Mouse (Mus musculus) urinary bladder, postnatal 14 days (tissue): ENCODE measurements at regions not wholly inside any gene's neighbourhood (a gene's known extent, or its start where the extent isn't known, plus 50 kb on each side); places are given as distances from the start of the nearest gene placed in this dataset.

Experiments
- DNase-seq: peaks from one replicate; pipeline ENCODE4 v3.0.0; 2021; ENCODE audit warnings: low spot score

DNA sequence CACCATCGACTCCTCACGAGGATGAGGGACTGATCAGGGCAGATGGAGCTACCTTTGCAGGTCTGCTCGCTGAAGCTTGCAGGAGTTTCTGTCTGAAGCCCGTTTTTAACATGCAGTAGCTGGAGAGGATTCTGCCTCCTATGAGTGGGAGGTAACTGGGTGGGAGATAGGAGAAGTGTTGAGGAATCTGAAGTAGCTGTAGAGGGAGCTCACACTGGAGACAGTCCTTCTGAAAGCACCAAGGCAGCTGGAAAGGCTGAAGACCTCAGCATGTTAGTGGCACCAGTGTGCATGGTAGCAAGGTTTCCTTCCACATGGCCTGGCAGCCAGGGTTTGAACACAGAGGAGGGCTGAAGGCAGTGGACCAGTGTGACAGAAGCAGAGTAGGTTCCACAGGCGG is 254.5 kb downstream of the Drd1 start:
- no peak for DNase-seq

DNA sequence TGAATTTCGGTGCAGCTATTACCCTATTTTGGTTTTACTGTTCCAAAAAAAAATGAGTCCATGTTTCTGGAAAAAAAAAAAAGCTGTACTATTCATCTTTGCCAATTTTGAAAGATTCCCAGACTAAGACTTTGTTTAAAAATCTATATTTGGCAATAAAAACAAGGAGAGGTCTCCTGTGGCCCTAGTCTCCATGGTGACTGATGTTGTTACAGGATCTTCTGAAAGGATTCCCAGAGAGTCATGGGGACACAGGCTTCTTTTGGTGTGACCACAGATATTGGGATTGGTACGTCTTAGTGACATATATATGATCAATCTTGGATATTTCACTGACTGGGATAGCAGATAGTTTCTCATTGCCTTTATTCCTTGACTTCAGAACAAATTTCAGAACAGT is 266.7 kb downstream of the Drd1 start:
- DNase-seq = no peak

DNA sequence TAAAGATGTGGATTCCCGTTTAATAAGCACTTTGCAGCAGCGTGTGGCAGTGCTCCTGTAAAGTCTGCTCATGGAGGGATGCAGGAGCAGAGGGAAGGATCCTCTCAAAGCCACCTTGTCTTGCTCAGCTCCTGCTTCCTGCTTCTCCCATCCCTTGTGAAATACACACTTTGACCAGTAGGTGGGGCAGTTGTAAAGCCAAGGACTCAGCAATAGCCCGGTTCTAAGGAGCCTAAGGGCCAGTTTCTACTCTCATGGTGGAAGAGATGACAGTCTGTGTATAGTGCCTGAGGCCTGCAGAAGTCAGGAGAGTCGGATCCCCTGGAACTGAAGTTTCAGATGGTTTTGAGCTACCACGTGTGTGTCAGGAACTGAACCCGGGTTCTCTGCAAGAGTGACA is 272.0 kb downstream of the Drd1 start:
- peak; percentile 78 for DNase-seq

DNA sequence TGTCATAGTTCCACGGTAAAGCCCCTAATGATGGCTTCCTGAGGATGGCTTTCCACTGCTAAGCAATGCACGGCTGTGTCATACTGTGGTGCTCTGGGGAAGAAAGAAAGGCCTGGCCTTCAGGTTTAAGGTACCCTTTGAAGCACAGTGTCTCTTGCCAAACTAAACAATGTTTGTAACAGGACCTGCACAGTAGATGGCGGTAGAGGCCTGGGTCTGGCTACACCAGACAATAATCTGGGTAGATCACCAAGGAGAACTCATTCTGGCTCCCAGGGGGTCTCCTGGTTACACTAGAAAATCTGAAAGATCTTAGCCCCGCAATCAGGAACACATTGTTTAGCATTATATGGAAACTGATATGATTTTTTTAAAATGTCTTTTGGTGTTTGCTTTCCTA is 276.4 kb downstream of the Drd1 start:
- peak; percentile 30 for DNase-seq

DNA sequence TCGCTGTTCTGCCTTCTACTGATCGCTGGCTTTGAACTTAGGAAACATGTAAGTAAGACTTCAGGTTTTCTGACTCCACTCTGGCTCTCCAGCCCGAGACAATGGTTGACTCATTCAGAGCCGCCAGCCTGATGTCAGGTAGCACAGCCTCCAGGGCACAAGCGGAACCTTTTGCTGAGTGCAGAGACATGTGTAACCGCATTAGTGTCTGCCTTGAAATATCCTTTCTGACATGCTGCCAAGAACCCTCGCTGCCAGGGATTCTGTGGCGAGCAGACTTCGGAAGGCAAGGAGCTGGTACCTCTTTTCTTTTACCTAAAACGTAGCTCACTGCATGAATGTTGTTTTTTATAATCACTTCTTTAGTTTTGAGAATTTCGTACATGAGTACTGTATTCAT is 279.1 kb downstream of the Drd1 start:
- DNase-seq = no peak

DNA sequence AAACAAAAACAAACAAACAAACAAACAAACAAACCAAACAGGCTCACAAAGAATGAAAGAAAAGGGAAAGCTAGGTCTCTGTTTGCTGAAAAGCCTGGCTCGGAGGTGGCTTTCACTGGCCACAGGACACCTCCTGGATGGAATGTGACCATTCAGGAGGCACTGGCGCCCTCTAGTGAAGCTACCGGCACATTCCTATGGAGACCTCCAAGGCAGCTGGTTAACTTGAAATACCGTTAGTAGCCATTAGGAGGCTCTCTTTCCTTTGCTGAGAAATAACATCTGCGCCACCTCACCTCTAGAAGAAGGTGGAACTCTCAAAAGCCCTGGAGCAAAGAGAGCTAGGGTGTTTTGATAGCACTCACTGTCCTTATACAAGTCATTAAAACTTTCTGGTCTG is 279.8 kb downstream of the Drd1 start:
- peak; percentile 65 for DNase-seq

DNA sequence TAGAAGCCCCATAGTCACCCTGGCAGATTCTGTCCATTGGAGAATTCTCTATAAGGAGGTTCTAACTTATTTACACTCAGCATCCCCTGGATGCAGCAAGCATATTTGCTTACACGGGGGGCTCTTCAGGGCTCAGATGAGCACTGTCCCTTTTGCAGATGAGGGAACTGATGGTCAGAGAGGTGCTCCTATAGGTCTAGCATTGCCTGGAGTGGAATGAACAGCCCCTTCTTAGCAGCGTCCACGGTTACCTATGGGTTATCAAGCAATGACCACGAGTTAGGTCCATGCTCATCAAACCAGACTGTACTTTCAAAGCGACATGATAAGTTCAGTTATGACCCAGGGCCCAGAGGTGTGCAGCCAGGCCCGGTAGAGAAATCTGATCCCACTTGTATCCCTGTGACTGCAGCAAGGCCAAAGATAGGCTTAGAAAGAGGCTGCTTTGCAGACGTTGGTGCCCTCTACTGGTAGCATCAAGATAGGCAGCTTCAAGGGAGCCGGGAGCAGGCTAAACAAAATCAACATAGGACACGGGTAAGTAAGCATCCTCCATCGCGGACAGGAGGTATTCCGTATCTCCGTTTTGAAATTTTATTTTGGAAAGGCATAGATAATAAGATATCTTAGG is 290.8 kb downstream of the Drd1 start:
- peak; percentile 68 for DNase-seq

DNA sequence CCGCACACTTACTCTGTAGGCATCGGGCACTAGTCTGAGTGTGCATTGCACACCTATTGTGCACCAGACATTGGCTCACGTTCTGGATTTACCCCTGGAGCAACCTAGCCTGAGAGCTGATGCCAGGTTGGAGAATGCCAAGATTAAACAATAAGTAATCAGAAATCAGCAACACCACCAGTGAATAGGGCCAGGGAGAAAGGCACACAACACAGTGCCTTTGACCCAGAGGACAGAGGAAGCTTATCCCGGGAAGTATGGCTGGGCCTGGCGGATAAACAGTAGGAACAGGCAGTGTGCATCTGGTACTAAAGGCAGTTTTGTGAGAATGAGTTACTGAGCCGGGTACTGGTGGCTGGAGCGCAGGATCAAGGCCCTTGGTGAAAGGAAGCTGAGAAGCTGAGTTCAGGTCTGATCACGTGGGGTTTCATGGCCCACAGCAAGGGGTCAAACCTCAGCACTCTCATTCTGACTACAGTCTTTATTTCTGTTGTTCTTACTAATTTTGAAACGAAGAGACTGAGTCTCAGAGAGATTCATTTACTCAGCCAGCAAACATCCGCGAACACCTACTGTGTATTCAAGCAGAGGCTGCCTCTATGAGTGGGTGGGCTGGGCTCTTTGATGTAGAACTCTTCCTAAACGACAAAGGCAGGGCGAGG is 284.8 kb upstream of the Msx2 start:
- DNase-seq = no peak

DNA sequence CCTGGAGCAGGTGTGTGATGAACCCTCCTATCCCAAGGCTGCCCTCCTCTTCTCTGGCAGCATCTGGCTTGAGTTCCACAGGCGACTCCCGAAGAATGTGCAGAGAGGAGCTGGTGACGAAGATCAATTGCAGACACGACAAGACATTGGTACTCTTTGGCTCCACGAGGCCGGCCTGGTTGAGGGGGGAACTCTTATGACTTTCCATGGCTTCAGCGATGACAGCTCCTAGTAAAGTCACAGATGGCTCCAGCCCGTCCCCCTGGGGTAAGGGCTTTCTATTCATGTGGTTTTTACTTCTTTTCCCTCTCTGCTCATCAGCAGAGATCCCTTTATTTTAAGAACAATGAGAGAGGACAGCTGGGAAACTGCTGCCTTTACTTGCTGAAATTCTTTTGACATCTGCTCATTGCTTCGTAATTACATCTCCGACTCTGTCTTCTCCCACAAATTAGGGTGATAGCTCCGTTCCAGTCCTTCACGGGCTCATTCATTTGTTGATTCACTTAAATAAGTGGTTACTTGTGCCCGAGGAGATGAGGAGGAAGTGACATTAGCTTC is 284.2 kb upstream of the Msx2 start:
- no peak for DNase-seq

DNA sequence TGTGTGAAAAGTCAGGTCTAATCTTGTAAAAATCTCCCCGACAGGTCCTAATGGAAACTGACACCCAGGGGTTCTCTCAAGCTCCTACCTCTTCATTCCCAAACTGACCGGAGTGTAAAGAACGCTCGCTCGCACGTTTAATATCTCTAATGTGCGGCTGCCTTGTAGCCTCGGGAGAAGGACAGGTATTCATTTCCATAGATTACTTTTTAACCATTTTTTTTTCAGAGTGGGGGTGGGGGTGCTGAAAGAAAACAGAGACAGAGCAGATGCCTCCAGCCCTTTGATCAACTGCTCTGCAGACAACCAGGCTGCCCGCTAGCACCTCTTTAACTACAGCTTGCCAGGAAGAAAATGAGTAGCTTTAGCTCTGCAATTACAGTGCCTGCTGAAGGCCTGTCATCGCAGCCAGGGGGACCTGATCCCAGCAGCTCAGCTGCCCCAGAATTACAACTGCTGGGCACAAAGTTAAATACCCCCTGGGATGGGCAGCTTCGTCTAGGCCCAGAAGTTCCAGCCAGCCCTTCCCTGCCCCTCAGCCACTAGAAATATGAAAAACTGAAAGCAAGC is 282.3 kb upstream of the Msx2 start:
- DNase-seq = no peak

DNA sequence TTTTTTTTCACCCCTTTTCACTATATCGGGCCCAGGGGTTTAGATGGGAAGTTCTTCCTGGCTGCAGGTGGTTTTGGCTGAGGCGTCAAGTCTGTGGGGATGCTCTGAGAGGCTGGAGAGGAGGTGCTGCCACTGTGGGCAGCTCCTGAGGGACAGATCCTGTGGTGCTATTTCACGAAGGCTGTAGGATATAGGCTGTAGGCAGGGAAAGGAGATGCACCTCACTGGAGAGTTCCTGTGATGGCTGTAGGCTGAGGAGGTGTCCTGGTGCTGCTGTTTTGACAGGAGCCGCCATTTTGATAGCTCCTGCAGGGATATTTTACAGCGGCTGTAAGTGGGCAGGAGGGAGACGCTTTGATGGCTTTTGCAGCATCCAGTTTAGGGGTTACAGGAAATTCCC is 280.2 kb upstream of the Msx2 start:
- DNase-seq = no peak

DNA sequence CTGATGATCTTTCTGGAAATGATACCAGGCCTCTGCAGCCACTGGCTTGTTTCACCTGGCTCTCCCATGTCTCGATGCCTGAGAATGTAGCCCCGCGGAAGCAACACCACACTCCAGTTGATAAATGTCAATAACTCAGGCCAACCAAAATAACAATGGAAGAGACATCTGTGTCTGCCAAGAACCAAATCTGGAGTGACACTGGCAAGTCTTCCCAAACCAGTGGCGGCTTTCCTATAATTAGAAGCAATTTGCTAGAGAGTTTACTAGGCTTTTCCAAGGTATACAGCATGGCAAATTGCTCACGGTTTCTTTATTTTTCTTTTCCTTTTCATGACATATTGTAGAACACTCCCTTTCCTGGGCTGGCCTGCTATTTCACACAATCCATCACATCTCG is 268.1 kb upstream of the Msx2 start:
- no peak for DNase-seq

DNA sequence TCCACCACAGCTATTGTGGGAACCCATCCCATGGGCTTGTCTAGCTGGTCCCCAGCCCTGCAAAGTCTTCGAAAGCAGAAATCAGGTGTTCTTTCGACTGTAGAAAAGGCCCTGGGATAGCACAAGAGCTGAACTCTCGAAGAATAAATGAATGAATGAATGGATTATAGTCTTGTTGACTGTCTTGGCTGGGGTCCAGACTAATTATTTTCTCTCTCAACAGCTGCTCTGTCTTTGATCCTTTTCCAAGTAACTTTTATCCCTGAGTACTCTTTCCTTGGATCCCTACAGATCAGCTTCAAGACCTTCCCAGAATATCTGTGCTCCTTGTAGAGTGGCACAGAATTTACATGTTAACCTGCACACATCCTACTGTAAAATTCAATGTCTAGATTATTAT is 266.3 kb upstream of the Msx2 start:
- no peak for DNase-seq

DNA sequence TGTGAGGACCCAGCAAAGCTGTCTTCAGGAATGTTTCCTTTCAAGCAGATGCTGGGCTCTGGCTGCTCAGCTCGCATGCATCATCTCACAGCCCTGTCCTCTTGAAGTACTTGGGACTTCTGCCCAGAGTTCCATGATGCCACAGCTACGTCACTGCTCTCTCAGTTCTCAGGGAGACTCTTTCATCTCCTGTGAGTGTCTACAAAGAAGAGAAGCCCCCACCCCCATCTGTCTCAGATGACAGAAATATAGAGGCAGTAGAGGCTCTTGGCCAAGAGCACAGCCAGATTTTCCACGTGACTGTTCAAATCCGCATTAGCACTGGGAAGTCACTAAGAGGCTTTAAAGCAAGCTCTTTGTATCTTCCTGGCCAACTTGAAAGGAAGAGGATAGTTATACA is 262.1 kb upstream of the Msx2 start:
- no peak for DNase-seq

DNA sequence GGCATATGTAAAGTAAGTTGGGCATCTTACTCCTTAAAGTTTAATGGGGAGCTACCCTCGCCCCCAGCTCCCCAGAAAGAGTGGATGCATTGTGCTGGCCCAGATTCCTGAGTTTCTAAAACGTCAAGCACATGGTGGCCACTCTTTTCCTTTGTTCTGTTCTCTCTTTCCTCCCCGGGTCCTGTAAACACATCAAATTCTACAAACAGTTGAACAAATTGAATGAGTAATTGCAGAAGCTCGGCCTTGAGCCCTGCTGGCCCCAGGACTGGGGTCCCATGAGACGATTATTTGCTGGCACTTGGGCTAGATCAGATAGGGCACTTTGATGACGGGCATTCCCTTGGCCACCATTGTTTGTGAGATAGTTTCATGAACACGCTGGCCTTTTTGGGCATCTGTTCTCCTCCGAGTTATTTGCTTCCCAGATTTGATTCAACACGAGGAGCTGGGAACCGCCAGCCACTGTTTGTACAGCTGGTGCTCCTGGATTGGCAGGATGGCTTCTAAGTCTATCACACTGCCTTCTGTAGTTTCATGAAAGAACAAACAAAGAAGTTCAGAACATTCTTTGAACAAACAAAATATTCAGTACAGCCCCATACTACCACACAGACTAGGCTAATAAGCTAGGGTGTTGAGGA is 257.5 kb upstream of the Msx2 start:
- DNase-seq = no peak

DNA sequence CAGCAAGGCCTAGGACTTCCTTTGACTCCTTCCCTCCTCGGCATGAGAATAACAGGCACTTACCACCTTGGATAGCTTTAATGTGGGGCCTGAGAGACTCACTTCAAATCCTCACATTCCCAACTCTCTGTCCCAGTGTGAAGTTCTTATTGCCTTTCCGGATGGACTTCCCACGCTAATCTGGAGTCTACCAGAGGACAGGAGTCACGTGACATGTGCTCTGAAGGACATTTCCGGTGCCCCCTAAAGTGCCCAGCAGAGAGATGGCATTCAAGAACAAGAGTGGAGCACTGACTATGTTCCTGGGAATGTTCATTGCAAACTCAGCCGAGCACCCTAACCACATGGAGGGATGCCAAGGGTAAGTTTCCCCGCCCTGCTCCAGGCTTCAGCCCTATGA is 257.0 kb upstream of the Msx2 start:
- DNase-seq = no peak

DNA sequence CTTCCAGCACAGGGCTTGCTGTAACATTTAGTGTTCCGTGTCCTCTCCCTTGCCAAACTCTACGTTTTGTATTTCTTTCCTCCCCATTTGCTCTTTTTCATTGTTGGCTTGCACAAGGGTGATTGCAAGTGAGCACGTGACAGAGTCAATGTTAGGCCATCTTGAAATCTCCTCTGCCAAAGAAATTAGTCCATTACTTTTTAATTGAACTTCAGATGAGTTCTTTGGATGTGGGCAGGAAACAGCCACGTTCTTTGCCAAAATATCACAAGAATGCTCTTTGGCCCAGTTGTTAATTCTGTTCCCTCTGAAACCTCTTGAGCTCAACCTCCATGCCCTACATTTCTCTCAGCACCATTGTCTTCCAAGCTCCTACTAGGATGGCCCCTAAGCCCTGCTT is 253.2 kb upstream of the Msx2 start:
- DNase-seq = no peak

DNA sequence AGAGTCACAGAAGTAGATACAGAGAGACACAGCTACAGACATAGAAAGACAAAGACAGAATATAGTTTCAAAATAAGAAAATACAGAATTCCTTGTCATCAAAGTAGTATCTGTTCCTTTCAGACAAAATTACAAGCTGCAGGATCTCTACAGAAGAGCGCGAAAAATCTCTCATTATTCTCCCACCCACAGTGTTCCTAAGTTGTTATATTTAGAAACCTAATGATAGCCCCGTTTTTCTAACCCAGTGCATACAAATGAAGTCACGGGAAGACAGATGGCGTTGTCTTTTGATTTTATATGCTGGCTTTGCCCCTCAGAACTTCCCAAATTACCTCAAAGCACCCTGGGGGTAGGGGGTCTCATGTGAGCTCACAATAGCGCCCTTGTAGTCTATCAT is 250.0 kb upstream of the Msx2 start:
- DNase-seq = no peak

DNA sequence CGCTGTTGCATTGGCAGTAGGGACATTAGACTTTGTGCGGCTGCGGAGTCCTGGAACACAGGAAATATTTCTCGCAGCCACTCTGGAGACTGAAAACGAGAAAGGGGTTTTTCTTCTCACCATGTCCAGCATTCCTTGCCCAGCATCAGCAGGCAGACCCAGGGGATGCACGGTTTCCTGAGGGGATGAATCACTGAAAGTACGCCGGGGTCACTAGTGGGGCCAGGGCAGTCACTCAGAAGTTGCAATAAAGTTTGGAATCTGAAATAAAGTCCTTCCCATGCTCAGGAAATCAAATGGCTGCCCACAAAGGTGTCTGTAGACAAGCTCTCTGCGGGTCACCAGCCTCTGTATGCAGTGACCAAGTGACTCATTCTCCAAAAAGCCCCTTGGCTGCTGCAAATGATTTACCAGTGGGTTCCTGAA is 248.2 kb upstream of the Msx2 start:
- peak; percentile 28 for DNase-seq

DNA sequence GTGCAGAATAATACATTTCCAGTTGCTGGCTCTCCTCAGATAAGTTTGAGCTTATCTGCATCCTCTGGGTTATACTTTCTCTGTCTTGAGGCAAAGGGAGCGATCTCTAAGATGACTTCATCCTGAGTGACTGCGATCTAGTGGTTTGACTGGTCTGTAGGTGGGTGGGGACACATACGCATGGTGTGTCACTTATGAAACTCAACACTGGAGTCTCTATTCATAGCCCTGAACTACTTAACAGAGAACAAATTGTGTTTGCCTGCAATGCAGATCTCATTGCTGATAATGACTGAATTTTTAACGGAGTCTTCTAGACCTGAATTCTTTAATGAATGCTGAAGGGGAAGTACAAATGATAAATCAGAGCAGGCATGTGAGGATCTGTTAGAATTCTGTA is 244.7 kb upstream of the Msx2 start:
- DNase-seq = no peak

DNA sequence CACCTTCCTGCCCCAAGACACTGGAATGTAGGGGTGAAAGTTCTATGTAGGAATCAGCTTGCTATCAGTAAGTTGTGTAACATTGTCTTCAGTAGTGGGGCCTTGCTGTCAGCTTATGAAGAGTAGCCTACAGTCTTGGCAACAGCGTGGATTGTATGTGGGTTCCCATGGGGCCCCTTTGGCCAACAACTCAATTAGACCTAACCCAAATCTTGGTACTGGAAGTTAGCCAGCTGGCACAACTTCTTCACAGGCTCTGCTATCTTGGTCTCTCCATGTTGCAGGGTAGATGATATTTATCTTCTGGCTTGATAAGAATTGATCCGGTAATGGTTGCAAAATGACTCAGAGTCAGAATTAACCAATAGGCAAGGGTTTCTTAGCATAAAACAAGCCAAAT is 244.2 kb upstream of the Msx2 start:
- DNase-seq = no peak

DNA sequence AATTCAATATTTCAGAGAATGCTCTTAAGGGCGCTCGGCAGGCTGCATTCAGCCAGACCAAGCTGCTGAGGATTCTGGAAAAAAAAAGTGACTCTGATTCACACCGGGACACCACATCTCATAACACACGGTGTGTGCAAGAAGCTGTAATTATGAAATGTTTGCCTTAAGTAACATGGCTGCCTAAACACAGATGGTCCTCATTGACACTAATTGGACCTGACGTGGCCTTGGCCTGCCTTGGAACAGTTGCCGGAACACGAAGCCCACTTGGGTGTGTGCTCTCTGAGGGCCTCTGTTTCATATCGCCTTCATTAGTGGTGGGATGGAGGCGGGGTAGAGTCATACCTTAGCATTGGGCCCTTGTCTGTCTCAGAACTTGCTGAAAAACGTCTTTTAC is 236.2 kb upstream of the Msx2 start:
- DNase-seq = no peak

DNA sequence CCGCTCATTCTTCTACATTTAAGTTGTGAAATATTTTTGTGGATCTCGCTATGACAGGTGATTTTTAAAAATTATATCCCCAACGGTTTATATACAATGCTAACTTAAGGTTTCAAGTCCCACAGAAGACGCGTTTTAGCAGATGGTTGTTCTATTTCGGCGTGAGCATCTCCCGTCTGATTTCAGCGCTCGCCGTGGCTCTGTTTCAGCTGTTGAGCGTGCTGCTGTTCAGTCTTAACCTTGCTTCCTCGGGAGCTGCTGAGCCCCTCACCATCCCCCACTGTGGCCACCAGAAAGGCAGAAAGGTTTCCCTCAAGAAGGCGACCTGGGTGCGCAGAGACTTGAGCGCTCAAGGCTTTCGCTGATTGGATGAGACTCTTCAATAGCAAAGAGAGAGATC is 234.7 kb upstream of the Msx2 start:
- no peak for DNase-seq
